Mouse (Mus musculus) layer of hippocampus, adult 8-10 months (tissue): ENCODE results near the gene Ltv1. TPM values are rescaled to one million over a fixed set of nuclear protein-coding genes. Genes with fewer than 3 reads are reported as not detected.
"Not testable (repeated sequence)": the region's sequence is repeated elsewhere in the genome, so short reads cannot be mapped to it uniquely, and the experiment has no call there.

Source experiments
- DNase-seq, 2 experiments: peaks; one replicate each; pipeline ENCODE4 v3.0.0; 2022; ENCODE audit warnings: low spot score in 2 of 2
- total RNA-seq, 4 experiments: library from RNA; stranded (reverse); gene quantifications; 2 replicates each; pipeline ENCODE4 v1.2.4; 2022

Ltv1 gene
- total RNA-seq, 4 experiments from 2014 or later = 19.8 to 26.7 (median 23.1) TPM

- DNase-seq = no peak
Measured at GRCm38 (mm10) chr10:13196872-13197507, 4.0 kb upstream of the Ltv1 start.

DNA sequence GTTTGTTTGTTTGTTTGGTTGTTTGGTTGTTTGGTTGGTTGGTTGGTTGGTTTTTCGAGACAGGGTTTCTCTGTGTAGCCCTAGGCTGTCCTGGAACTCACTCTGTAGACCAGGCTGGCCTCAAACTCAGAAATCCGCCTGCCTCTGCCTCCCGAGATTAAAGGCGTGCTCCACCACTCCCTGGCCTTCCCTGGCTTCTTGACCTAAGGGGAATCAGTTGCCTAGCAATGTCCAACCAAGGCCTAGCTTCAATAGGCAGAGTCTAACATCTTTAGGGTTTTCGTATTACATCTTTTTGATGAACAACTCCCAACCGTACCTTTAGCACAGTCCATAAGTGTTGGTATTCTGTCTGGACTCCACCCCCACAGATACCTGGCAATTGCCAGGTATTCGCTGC lies 528 bp upstream of the Ltv1 start:
- not testable (repeated sequence) for DNase-seq

- DNase-seq = no peak
Measured at GRCm38 (mm10) chr10:13189881-13190280, 3.1 kb downstream of the Ltv1 start.

DNA sequence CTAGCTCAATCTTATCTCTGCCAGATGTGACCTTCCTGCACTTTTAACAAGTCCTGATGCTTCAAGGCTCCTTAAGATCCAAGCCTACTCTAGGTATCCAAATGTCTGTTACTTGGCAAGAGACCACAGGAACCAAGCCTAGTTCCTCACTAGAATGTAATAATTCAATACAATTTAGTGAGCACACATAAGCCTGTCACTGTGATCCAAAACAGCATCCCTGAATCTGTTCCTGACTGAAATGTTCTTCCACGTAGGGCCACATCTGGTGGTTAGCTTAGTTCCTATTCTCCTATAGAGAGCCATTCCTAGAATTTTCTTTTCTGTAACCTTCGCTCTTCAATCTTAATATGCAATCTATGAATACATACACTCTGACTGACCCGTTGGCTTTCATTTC lies 6.2 kb downstream of the Ltv1 start:
- no peak for DNase-seq

DNA sequence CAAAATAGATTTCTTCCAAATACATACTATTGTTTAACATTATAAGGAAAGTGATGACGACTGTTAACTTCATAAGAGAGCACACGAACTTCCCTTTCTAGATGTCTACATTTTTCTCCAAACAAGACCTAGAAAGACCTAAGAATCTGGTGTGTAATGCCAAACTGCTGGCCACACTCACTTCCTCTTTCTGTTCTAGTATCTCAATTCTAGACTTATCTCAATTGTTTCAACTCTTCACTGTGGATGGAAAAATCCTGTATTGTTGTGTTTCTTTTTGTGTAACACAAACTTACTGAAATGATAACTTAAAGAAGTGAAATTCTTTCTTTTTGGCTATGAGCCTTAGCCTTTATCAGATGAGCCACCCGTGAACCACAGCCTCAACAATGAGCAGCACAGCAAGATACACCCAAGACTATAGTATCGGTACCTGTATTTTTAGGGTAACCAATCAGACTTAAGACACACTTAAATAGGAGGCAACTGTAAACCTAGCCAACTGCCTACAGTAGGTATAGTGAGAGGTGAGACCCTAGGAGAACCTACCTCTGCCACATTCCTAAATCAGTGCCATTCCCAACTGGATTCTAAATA lies 8.7 kb downstream of the Ltv1 start:
- no peak for DNase-seq

- DNase-seq = no peak
Measured at GRCm38 (mm10) chr10:13180211-13180610, 12.8 kb downstream of the Ltv1 start.

- no peak for DNase-seq
Measured at GRCm38 (mm10) chr10:13177973-13178624, 14.9 kb downstream of the Ltv1 start, which contains the start of gene Zc2hc1b. TSS of gene Zc2hc1b (minus strand) at chr10:13178023.

GRCm38 (mm10) chr10:13175866-13176265 lies 17.1 kb downstream of the Ltv1 start:
- no peak for DNase-seq

- no peak for DNase-seq
Measured at GRCm38 (mm10) chr10:13172798-13173221, 20.2 kb downstream of the Ltv1 start.

DNA sequence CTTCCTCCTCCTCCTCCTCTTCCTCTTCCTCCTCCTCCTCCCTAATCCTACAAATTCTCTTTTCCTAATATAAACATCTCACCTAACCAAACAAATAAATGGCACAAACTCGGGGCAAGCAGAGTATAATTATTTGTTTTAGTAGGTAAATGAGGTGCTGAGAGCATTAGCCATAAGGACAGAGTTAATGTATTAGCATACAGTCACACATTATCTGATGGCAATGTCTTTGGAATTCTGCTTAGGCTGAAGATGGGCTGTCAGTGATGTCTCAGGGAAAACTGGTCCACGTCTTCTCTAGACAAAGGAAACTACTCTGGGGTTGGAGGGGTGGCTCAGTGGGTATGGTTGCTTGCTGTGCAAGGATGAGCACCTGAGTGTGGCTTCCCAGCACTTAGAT lies 21.5 kb downstream of the Ltv1 start:
- DNase-seq = no peak

GRCm38 (mm10) chr10:13170739-13171448 lies 22.1 kb downstream of the Ltv1 start:
- peak in 1 of 2 experiments; percentile 13 for DNase-seq

GRCm38 (mm10) chr10:13168461-13168860 lies 24.5 kb downstream of the Ltv1 start:
- DNase-seq = no peak

DNA sequence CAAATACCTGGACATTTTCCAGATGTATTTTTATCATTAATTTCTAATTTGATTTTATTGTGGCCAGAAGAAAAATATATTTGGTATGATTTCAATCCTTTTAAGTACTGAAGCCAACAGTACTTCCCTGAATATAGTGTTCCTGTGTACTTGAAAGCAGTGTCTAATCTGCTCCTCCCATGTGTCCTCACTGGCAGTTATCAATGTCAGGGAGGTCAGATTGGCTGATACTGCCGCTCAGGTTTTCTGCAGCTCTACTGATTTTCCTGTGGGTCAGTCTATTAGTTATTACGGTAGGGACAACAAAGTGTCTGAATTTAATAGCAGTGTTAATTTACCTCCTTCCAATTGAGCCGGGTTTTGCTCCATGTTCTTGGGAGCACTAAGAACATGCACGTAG lies 30.9 kb downstream of the Ltv1 start:
- DNase-seq = no peak

- no peak for DNase-seq
Measured at GRCm38 (mm10) chr10:13160913-13161312, 32.1 kb downstream of the Ltv1 start.

GRCm38 (mm10) chr10:13155377-13155776 lies 37.6 kb downstream of the Ltv1 start:
- no peak for DNase-seq

DNA sequence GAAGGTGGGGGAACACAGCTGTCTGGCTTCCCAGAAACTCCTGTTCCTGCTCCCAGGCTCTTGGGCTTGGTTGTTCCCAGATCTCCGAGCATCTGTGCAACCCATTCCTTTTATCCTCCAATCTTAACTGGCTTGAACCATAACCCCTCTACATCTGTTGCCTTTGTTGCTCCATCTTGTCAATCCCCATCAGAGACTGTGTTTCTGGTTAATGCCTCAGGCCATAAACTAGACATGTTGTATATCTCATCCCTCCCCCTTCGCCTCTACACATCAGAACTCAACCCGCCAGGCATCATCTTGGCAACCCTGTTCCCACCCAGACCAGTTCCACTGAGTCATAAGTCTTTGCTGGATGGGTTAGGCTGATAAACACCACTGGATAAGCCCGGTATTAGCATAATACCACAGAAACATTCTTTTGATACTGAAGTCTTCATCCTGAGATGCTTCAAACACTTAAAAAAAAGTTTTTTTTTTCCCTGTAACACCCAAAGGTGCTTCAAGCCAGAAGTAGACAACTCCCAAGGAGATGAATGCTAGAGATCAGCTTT lies 40.1 kb downstream of the Ltv1 start:
- no peak for DNase-seq

DNA sequence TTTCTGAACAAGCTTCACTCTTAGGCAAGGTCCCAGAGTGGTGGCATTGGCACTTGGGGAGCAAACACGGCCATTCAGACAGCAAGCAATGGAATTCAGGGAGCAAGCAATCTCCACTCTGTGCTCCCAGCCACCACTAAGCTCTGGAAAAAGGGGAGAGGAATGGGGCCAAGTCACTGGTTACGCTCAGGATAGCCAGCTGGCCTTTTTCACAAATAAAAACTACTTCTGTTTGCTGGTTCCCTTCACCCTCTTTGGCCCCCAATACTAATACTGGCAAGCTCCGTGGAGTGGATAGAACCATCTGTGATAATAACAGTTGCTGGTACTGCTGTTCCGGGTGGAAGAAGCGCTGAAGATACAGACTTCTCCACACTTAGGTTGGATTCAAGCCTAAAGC lies 41.6 kb downstream of the Ltv1 start:
- DNase-seq = peak; percentile 26 to 52

- no peak for DNase-seq
Measured at GRCm38 (mm10) chr10:13150435-13150834, 42.5 kb downstream of the Ltv1 start.

GRCm38 (mm10) chr10:13140434-13140833 lies 52.5 kb downstream of the Ltv1 start:
- no peak for DNase-seq

DNA sequence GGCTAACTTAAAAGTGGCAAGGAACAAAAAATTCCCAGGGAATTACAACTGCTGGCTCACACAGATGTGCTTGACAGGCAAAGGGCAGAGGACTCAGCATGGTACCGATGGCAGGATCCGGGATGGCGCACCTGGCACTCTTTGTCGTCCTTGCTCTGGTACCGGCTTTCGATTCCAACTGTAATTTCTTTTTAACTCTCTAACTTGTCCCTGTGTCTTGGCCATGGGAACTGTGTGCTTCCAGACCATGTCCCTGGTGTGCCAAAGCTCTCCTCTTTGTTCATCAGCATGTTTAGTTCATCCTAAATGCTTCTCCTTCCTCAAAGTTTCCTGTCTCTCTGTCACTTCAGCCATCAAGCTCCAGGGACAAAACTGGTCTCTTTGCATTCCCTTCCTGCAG lies 55.1 kb downstream of the Ltv1 start:
- DNase-seq = no peak

DNA sequence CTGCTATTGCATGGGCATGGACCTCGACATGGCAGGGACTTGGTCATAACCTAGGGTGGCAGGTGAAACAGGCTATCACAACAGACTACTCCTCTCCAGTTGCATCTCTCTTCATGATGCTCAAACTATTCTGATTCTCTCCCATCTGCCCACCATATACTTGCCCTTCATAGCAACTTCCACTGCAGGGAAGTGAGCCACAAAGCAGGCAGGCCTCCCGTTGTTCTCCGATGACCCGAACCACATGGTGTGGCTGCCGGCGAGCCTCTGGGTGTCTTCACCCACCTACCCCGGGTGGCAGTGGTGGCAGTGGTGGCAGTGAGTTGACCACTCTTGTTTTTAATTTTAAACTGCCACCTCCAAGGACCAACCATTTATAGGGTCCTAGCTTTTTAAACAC lies 57.2 kb downstream of the Ltv1 start:
- DNase-seq = no peak

- DNase-seq = no peak
Measured at GRCm38 (mm10) chr10:13135276-13135675, 57.7 kb downstream of the Ltv1 start.
